Mouse (Mus musculus) left cerebral cortex, adult 11 months (tissue): ENCODE results near the gene Phykpl.
A peak's percentile ranks its signal among the peaks of the same experiment; 100 is the strongest.
"Not testable (repeated sequence)": the region's sequence is repeated elsewhere in the genome, so short reads cannot be mapped to it uniquely, and the experiment has no call there.

Experiments
- DNase-seq: peaks from one replicate; pipeline ENCODE4 v3.0.0; 2022; ENCODE audit warnings: low spot score

Gene Phykpl

DNA sequence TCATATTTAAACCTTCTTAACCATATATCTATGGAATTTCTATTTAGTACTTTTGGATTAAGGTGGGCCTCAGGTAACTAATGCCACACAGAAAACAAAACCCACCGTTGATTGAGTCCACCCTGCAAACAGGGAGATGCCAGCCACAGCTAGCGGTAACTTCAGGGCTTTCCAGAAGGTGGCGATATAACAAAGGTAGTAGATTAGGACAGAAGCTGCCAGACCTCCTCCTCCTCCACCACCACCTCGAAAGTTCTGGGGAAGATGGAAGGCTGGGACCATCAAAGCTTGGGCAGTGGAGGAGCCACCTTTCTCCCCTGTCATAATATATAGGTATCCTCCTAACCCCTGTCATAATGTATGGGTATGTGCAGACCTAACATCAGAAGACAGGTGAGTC, 33.1 kb downstream of the Phykpl start:
- peak; percentile 66 for DNase-seq

DNA sequence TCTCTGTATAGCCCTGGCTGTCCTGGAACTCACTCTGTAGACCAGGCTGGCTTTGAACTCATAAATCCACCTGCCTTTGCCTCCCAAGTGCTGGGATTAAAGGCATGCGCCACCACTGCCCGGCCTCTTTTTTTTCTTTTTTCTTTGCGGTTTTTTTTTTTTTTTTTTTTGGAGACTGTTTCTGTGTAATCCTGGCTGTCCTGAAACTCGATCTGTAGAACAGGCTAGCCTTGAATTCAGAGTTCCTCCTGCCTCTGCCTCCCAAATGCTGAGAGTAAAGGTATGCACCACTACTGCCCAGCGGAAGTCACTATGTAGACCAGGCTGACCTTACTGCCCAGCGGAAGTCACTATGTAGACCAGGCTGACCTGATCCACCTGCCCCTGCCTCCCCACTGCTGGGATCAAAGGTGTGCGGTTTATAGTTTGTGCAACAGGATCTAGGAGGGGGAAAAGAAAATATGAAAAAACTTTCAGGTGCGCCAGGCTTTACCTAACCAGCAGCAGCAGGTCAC, 34.4 kb downstream of the Phykpl start:
- no peak for DNase-seq

DNA sequence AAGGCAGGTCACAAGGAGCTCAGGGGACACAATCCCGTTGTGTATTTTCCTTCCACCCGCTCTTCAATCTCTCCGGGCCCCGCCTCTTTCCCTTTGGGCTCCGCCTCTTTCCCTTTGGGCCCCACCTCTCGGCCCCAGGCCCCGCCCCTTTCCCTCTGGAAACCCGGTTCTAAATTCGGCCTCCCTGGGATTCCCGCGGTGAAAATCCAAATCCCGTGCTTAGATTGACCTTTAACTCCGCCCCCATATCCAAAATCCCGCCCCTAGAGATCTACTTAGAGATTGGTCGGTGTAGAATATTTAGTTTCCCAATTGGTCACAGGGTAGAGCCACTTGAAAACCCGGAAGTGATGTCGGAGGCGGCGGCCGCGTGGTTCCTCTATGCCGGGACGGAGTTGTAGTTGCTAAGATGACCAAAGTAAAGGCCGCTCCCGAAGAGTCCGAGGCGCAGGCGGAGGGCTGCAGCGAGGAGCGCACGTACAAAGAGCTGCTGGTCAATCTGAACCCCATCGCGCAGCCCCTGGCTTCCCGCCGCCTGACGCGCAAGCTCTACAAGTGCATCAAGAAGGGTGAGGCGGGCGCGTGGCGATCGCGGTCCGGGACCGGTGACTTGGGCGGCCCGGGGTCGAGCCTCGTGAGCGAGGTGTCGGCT, 35.0 kb downstream of the Phykpl start, which contains the start of gene Nhp2:
Nhp2 (plus strand) TSS at position 327 of the 652 bp plus-strand sequence.
- peak; percentile 97 for DNase-seq

DNA sequence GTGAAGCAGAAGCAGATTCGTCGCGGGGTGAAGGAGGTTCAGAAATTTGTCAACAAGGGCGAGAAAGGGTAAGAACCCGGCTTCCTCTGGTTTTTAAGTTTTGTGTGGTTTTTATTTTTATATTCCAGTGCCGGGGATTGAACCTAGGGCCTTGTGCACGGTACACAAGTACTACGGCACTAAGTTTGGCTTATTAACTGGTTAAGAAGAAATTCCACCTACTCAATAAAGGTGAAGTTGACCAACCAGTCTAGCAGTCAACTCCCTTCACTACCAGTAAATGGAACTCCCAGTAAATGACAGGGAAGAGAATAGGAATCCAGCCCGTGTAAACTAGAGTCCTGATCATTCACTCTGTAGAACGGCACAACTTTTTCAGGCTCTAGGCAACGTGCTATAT, 35.5 kb downstream of the Phykpl start:
- no peak for DNase-seq

DNA sequence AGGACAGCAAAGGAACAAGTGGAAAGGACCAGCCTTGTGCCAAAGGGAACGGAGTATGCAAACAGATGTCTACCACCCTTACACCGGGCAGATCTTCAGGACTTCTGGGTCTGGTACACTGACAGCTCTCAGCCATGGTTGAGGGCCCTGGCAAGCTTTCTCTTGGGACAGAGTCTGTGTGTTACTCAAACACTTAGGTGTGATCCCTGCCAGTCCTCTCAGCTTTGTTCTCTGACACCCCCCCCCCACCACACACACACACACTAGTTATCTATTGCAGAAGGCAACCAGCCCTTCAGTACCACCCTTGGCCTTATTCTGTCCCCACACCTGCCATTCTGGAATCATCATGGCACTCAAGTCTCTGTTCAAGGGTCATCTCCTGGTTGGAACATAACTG, 37.2 kb downstream of the Phykpl start:
- no peak for DNase-seq

DNA sequence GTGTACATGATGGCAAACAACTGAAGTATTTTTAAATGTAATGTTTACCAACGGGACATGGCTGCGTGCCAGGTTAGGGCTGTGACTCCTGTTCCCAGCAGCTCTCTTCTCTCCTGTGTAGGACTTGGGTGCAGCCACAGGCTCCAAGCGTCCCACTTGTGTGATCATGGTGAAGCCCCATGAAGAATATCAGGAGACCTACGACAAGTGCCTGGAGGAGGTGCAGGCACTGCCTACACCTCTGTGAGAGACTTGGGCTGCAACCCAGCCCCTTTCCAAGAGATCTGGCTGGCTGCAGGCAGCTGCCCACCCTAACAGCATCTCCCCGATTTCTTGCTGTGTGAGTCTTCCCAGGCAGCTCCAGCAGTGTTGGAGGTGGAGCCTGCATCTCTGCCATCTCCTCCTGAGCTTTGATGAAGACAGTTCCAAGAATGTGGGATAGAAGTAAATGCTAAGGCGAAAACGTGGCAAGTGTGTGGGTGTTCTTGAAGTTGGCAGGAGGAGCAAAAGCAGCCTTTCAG, 38.5 kb downstream of the Phykpl start:
- peak; percentile 76 for DNase-seq

DNA sequence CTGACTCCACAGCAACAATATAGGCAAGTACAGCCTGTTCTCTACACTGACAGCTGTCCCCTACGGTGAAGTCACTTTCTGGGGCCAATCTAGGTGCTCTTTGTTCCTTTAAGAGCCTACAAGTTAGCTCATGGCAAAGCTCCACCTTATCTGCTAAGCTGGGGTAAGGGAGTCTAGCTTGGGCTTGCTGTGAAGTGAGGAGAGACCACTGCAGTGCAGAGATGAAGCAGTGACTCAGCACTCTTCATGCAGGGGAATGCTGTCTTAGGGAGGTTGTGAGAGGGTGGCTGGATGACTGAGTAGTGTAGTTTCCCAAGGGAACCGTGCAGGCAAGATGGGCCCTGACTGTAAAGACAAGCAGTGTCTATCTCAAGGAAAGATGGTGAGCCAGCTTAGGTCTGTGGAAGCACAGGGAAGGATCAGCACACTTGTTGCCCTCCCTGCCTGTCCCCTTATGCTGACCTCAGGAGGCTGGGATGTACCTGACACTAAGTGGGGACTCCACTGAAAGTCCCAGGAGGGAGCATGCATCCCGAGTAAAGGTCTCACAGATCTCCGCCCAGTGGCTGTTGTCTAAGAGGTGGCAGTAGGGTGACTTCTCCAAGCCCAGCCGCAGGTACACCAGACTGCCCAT, 40.7 kb downstream of the Phykpl start:
- DNase-seq: no peak

DNA sequence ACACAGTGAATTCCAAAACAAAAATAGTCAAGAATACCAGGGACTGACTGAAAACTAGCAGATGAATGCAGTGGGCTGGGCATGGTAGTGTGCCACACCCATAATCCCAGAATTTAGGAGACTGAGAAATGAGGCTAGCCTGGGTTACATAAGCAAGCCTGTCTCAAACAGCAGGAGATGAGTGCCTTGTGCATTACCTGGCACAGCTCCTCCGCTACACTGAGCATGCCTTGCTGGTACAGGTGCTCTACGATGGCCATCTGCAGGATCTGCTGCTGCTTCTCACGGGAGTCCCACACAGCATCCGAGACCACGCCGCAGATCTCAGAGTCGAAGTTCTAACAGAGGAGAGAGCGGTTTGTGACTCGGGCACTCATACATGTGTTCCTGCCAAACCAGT, 42.9 kb downstream of the Phykpl start:
- DNase-seq: no peak

DNA sequence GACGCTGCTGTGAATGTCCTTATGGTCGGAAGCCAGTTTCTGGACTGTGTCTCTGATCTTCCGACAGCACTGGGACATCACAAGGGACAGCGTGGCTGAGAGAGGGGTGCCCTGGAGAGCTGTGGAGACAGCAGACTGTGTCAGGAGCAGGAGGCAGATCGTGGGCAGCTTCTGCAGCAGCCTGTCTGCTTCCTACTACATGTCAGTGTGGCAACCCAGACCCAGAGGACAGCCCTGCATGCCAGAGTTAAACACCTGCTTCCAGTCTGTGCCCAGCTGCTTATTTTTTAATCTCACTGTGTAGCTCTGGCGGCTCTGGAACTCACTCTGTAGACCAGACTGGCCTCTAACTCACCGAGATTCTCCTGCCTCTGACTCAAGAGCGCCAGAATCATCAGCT, 43.4 kb downstream of the Phykpl start:
- DNase-seq: no peak

DNA sequence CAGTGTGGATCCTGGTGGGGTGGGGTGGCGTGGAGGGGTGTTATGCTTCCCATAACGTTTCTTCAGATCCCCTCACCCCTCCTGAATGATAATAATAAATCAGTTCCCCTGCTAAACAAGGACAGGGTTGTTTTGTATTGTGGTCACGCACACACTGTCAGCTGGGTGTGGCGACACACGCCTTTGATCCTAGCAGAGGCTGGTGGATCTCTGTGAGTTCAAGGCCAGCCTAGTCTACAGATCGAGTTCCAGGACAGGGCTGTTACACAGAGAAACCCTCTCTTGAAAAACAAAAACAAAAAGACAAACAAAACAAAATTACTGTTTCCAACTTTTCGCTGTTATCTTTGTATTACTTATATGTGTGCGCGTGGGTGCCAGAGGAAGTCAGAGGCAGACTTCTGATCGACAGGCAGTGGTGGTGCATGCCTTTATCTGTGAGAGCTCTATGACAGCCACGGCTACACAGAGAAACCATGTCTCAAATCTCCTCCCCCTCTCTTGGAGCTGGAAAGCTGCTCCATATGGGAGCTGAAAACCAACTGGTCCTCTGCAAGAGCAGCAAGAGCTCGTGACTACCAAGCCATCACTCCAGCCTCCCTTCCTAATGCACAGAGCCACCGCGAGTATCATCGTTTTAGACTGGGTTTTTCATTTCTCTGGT, 45.2 kb downstream of the Phykpl start:
- DNase-seq: no peak

DNA sequence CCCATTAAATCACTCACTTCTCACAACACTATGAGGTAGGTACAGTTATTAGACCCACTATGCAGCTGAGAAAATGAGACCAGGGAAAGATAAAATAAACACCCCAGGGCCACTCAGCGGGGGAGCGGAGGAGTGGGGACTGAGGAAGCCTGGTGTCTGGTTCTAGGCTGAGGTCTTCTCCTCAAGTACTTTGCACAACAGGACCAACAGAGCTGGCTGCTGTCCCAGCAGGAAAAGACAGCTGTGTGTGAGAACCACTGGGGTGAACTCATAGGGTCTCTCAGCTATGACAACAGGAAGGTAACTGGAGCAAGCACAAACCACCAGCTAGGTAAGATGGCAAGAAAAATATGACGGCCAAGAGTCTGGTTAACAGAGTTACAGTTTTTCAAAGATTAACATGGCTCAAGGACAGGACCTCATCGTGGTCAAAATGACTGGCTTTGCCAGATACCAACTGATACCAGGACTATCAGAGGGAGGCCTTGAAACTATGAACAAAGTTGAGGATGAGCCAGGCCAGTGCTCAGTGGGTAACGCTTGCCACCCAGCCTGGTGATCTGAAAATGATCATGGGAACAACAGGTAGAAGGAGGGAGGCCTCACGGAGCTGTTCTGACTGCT, 47.7 kb downstream of the Phykpl start:
- DNase-seq: no peak

DNA sequence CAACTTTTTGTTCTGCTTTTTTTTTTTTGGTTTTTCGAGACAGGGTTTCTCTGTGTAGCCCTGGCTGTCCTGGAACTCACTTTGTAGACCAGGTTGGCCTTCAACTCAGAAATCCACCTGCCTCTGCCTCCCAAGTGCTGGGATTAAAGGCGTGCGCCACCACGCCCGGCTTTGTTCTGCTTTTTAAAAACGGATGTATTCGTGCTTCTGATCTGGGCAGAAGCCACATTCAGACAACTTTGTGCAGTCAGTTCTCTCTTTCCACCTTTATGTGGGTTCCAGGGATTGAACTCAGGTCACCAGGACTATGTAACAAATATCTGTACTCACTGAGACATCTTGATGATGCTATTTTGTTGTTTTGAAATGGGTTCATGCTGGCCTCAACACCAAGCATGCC, 48.6 kb downstream of the Phykpl start:
- DNase-seq: not testable (repeated sequence)

DNA sequence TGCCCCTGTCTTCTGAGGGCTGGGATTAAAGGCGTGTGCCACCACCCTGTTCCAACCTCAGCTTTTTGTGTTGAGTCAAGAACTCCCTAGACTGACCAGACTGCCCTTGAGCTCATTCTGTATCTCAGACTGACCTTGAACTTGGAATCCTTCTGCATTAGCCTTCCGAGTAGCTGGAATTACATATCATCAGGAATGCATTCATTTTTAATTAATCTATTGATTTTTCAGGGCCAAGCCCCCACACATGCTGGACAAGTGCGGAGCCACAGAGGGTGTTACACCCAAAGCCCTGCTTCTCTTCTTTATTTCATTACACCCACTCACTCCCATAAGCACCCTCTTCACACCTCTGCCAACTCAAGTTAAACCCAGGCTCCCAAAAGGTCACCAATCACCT, 49.2 kb downstream of the Phykpl start:
- DNase-seq: no peak

DNA sequence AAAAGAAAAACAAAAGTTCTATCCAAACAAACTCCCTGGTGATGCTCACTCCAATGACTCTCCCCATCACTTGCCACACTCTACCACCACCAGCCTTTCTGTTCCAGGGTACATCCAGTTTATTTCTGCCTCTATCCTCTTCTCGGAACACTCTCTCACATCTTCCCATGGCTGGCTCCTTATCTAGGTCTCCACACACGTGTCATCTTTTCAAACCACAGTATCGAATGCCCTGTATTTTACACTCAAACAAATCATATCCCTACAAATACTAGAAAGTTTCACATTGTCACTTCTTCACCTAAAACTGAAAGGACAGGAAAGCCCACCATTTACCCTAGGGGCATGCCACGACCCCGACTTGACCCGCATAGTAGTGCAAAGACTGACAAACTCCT, 50.6 kb downstream of the Phykpl start:
- DNase-seq: no peak

DNA sequence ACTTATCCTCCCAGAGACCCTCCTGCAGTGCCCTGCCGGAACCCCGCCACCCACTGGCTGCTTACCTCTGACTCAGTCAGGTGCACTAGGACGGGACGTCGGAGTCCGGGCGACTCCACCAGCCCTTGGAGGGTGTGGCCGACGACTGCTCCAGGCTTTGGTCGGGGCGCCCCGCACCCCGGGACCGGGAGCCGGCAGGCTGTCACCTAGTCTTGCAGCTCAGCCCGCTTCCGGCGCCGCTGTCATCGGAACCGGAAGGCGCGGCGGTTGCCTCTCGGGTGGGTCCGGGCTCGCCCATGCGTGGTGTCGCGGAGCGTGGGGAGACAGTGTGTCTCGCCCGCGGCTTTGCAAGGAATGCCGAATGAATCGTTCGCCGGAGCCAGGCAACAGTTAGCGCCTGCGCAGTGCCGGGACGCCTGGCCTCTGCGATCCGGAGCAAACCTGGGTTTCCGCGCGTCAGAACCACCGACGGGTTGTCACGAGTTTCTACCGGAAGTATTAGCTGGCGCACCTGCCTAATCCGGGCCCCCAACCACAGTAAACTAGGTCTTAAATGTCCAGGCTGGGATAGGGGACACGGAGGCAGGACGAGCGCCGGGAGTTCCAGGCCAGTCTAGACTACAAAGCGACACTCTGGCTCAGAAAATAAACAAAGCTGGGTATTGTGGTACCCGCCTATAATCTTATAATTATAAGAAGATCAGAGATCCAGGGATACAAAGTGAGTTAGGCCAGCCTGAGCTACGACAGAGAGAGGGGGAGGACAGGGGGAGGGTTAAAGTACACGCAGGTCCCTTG, 51.2 kb downstream of the Phykpl start, which contains the start of gene Rmnd5b:
Rmnd5b (minus strand) TSS at position 372 of the 798 bp plus-strand sequence.
- peak; percentile 90 for DNase-seq

DNA sequence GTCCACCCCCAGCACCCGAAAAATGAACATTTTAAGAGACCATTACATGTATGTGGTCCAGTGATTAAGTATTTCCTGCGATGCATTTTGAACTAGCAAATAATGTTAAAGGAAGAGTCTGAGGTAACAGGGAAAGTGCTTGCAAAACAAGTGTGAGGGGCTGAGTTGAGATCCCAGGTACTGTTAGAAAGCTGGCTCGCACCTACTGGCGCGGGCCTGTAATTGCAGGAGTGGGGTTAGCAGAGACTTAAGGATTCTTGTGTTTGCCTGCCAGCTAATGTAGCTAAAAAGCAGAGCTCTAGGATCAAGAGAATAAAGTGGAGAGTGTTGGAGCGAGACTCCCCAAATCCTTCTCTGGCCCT, 51.7 kb downstream of the Phykpl start:
- DNase-seq: no peak

DNA sequence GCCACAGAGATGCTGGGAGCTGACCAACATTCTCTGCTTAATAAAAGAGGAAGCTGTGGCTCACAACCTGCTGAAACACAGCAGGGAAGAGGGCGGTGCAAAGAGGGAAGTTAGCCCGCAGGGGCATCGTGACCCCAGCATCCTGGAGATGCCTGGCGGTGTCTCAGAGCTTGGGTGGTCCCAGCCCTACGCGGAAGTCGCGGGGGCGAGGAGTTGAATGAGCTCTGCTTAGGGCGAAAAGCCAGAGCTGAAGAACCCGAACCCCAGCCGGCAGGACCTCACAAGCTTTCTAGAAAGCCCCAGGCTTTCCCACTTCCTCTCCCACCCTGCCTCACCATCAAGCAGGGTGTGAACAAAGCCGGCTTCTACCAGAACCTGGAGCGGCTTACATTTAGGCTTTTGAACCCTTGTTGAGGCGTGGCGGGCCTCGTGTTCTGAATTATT, 53.4 kb downstream of the Phykpl start:
- no peak for DNase-seq

DNA sequence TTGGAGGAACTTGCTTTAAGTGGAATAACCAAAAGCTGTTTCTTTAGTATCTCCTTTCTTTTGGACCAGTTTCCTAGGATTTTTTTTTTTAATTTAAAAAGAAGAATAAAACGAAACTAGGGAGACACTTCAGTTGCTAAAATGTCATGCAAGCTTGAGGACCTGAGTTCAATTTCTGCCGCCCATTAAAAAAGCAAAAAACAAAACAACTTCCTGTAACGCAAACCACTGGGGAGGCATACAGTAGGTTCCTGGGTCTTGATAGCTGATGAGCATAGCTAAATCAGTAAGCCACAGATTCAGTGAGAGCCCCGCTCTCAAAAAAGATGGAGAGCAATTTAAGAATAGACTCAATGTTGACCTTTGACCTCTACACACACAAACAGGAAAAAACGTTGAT, 53.9 kb downstream of the Phykpl start:
- DNase-seq: no peak

DNA sequence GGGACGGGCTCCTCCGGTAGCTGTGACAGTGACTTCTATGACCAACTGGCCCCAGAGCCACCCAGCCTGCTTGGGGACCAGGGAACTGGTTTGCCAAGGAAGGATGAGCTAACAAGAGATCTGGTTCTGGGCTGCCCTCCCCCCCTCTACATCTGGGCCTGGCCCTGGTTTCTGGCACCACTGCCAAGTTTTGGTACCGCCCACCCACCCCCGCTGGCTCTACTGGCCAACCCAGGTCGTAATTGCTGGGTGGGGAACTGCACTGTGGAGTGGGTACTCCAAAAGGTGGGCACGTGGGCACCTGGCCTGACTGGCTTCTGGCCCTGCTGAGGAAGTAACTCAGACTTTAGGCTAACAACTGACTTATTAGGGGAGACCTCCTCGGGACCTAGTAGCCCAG, 56.2 kb downstream of the Phykpl start:
- no peak for DNase-seq

DNA sequence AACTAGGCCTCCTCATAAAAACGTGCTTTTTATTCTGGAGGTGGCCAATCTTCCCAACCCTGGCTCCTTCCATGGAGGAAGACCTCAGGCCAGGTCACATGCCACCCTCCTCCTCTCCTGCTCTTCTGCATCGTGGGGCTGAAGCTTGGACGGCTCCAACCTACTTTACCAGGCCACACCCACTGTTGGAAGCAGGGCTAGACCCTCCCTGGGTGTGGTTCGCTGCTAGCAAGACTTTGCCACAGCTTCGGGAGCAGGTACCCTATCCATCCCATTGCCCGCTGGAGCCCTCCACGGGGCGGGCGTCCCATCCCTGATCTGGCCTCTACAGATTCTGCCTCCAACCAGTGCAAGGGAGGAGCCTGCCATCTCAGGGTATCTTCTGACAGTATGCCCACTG, 58.6 kb downstream of the Phykpl start:
- no peak for DNase-seq

DNA sequence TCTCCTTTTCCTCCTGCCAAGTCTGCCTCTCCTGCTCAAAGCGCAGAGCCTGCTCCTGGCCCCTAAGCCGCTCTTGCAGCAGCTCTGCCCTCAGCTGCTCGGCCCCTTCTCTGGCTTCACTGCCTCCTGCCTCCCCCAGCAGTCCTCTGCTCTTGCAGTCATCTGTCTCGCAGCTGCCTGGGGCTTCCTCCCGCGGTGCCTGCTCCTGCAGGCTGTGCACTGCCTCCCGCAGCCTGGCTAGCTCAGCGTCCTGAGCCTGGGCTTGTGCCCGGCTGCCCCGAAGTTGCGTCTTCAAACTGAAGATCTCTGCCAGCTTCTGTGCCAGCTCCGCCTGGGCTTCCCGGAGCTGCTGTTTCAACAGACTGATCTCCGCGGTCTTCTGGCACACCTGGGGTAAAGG, 59.2 kb downstream of the Phykpl start:
- no peak for DNase-seq

DNA sequence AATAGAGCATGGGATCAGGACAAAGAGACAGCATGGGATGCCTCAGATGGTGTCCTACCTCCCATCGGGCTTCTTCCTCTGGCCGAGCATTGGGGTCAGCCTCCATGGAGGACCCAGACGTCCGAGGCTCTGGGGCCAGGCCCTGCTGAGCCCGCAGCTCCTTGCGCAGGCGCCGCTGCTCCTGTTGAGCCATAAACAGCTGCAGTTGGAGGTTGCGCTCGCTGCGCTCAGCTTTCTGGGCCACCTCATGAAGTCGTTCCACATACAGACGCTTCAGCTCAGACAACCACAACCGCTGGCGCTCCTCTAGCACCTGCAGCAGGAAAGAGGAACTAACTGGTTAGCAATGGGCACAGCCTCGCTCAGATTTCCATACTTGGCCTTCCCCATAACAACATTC, 59.7 kb downstream of the Phykpl start:
- no peak for DNase-seq
